Mouse (Mus musculus) megakaryocyte, embryonic 14.5 days (primary cell): ENCODE data around the gene Farsa.

ENCODE experiments used
- FLI1 ChIP-seq: IDR thresholded peaks from 2 replicates; pipeline ENCODE4 v1.6.1; 2012; ENCODE audit warnings: low read length, inconsistent platforms, mixed read lengths
- GATA1 ChIP-seq: IDR thresholded peaks from 3 replicates; pipeline ENCODE4 v1.6.1; 2012; ENCODE audit warnings: mixed read lengths, low read length, inconsistent platforms, borderline replicate concordance

GRCm38 (mm10) chr8:84816117-84816516, 40.7 kb upstream of the Farsa start:
- TF ChIP-seq GATA1 (no peak), FLI1 (no peak)
